Mouse (Mus musculus): ENCODE results near the gene Emid1.

The Emid1 gene

GRCm38 (mm10) chr11:5062860-5063505 is 89.1 kb downstream of the Emid1 start:
- no peak for DNase-seq

- DNase-seq: no peak
These were observed 89.7 kb downstream of the Emid1 start for GRCm38 (mm10) chr11:5062326-5062725.

DNA sequence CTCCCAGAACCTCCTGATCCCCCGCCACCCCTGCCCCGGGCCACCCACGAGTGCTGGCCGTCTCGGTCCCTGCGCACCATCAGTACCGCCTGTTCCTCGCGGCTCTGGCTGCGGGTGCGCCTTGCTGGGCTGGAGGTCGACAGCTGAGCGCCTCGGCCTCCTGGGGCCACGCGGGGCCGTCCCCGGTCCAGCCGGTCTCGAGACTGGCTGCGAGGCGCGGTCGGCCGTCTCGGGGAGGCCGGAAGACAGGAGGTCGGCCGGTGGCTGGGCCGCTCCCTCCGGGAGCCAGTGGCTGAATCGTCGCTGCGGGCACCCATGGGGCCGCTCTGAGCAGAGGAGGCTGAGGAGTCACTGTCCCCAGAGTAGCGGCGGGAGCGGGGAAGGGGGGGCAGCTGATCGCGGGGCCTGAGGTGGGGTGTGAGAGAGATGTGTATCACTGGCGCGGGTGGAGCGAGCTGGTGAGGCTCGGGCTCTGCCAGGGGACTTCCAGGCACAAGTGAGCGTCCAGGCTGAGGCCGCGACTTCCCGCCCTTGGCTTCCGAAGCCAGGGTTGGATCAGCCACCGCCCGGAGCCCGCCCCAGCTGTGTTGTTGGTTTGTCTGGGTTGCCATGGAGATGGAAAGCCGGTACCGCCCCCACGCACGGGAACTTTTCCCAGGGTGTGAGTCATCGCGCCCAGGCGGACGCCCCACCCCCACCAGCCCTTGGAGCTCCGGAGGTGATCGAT is 90.5 kb downstream of the Emid1 start:
- DNase-seq: peak; percentile 75

- no peak for DNase-seq
These were observed 91.2 kb downstream of the Emid1 start for GRCm38 (mm10) chr11:5060756-5061412.

DNA sequence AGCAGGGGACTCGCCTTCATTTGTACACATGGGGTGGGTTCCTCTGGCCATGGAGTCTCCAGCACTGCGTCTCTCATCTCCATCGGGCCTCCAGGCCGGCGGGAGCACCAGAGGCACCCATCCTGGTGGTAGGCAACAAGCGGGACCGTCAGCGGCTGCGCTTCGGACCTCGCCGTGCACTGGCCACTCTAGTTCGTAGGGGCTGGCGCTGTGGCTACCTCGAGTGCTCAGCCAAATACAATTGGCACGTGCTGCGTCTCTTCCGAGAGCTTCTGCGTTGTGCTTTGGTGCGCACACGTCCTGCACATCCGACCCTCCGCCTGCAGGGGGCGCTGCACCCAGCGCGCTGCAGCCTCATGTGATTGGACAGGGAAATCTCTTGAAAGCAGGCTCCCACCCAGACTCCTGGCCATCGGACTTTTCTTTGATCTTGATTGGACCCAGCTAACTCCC is 92.3 kb downstream of the Emid1 start:
- DNase-seq: no peak

DNA sequence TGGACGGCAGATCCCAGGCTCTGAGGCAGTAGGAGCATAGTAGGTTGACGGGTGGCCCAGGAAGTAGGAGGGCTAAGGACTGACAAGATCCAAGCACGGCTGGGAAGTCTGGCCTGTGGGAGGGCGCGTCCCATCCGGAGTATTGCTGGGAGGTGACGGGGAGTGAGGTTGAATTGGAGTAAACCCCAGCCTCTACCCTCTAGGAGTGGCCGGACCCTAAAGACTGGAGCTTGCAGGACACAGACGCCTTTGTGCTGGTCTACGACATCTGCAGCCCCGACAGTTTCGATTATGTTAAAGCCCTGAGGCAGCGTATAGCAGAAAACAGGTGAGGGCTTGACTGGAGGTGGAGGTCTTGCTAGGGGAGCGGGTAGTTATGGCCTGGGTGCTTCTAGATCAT is 92.8 kb downstream of the Emid1 start:
- DNase-seq: no peak

- DNase-seq: no peak
These were observed 93.3 kb downstream of the Emid1 start for GRCm38 (mm10) chr11:5058783-5059182.

DNA sequence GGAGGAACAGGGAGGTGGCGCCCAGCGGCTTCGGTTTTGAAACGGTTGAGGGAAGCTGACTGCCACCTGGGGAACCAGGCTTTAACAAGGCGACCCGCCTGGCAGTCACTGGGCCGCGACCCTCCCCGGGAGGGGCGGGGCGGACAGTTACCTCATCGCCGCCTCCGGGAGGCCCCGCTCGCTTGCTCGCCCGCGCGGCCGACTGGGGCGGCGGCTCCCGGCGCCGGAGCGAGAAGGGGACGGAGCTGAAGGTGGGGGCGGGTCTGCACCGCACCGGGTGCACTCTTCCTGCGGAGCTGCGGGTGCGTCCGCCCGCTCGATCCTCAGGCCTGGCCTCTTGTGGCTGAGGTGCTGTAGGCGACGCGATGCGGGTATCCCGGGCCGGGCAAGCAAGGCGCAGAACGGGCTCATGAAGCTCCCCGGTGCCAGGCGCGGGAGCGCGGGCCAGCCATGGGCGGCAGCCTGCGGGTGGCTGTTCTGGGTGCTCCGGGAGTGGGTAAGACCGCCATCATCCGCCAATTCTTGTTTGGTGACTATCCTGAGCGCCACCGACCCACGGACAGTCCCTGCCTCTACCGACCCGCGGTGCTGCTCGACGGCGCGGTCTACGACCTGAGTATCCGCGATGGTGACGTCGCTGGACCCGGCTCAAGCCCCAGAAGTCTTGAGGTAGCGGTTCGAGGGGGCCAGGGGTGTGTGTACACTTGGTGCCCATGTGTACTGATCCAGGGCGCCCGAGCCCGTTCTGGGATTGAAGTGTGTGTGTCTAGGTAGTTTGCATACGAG is 94.0 kb downstream of the Emid1 start, which contains the start of gene Rasl10a:
TSS of gene Rasl10a (plus strand) at position 273 of the 786 bp plus-strand sequence.
- DNase-seq: no peak

DNA sequence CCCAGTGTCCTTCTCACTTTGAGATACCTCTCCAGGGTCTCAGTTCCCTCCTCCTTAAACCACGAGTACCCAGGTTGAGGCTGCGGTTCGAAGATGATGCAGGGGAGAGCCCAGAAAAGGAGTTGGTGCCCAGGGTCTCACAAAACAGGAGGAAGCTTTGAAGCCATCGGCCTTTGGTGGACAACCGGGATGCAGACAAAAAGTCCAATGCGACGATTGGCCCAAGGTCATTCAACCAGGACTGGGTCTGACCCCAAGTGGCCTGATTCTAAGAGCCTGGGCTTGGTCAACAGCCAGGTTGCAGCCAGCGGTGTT is 94.6 kb downstream of the Emid1 start:
- DNase-seq: no peak

- no peak for DNase-seq
These were observed 95.0 kb downstream of the Emid1 start for GRCm38 (mm10) chr11:5057064-5057463.
